Comparison of ENCODE assay signal across 8 mouse cellular contexts in the genomic region with DNA sequence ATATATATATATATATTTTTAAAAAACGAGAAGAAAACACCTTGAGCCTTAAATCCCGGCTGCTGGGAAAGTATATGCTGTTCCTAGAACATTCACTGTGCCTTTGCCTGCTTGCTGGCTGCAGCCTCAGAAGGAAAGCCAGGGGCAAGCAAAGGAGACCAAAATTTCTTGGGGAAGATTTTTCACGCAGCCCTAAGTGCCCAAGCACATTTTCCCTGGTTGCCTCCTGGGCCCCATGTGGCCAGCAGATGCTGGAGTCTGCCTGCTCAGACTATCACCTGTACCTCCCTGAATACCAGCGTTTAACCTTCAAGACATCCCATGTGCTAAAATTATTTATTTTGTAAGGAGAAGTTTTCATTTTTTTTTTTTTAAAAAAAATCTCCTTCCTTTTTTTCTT. TPM values are rescaled to one million over a fixed set of nuclear protein-coding genes. Genes with fewer than 3 reads are reported as not detected.
DNase-seq lines count a peak whose midpoint lies in the region; ATAC-seq and TF ChIP-seq lines count a peak whose summit lies in the region.
"Had no signal": no experiment of that assay in that cellular context is flagged by ENCODE, and none has a peak within 500 bp of the region (broad histone marks: within the 10 kb centered on the region; RNA-seq: fewer than 3 reads in every experiment).

No protein-coding gene starts in this region.

- no peak for ATAC-seq in lung, embryonic 15.5 days (ENCODE audit: borderline replicate concordance, extremely low read depth, low FRiP score, low TSS enrichment)
- ATAC-seq in forebrain, embryonic 16.5 days, result no peak
- no peak for ATAC-seq in limb, embryonic 14.5 days (ENCODE audit: low FRiP score, low read depth)

- H3K4me2 ChIP-seq in lung, embryonic 15.5 days, result peak overlapping the region; percentile 41
- H3K4me2 ChIP-seq in forebrain, embryonic 16.5 days (ENCODE audit: low read length), result peak overlapping the region; percentile 36
- H3K4me2 ChIP-seq in limb, embryonic 14.5 days (replicated peaks; ENCODE audit: low read depth, low read length, severe bottlenecking), result peak overlapping the region; percentile 48

- H3K27ac ChIP-seq in lung, embryonic 15.5 days, result no peak overlapping the region
- H3K27ac ChIP-seq in forebrain, embryonic 16.5 days (ENCODE audit: low read length), result no peak overlapping the region
- no peak overlapping the region for H3K27ac ChIP-seq in limb, embryonic 14.5 days (replicated peaks; ENCODE audit: low read depth, low read length)

- TF ChIP-seq POLR2A in limb, embryonic 14.5 days (IDR thresholded peaks at IDR 0.05; ENCODE audit: borderline replicate concordance, extremely low read depth, insufficient read depth, insufficient read length), result no peak

- no peak for DNase-seq in lung, postnatal 25 days (ENCODE audit: low spot score)
- no peak for DNase-seq in limb, embryonic 14.5 days (ENCODE audit: low spot score)
- DNase-seq in urinary bladder, adult 2 months (ENCODE audit: low spot score), result no peak
- DNase-seq in frontal cortex, adult 2 months (ENCODE audit: extremely low spot score in 1 of 2, low spot score in 1 of 2), result no peak
- no peak for DNase-seq in thymus, postnatal 36 days
- DNase-seq: lung, postnatal 36 days had no signal

- H3K9me3 ChIP-seq in lung, embryonic 15.5 days, result no peaks in the 10 kb centered on the region
- H3K9me3 ChIP-seq in forebrain, embryonic 16.5 days (ENCODE audit: control insufficient read depth, low read length), result no peaks in the 10 kb centered on the region
- H3K9me3 ChIP-seq in limb, embryonic 14.5 days (ENCODE audit: control insufficient read depth, low read length), result no peaks in the 10 kb centered on the region

- peaks cover 10% of the 10 kb centered on the region; the same call in 1 of the 2 replicates for H3K27me3 ChIP-seq in lung, embryonic 15.5 days
- no peaks in the 10 kb centered on the region for H3K27me3 ChIP-seq in forebrain, embryonic 16.5 days (replicated peaks; ENCODE audit: control insufficient read depth, insufficient read depth, low read length)
- H3K27me3 ChIP-seq in limb, embryonic 14.5 days (ENCODE audit: control insufficient read depth, insufficient read depth, low read length), result no peaks in the 10 kb centered on the region

- H3K36me3 ChIP-seq in lung, embryonic 15.5 days, result no peaks in the 10 kb centered on the region
- no peaks in the 10 kb centered on the region for H3K36me3 ChIP-seq in forebrain, embryonic 16.5 days (ENCODE audit: control insufficient read depth, insufficient read depth)
- H3K36me3 ChIP-seq in limb, embryonic 14.5 days (ENCODE audit: control insufficient read depth, insufficient read depth, low read length), result peaks cover 23% of the 10 kb centered on the region

- peaks cover 34% of the 10 kb centered on the region for H3K4me1 ChIP-seq in lung, embryonic 15.5 days
- H3K4me1 ChIP-seq in forebrain, embryonic 16.5 days (replicated peaks; ENCODE audit: control insufficient read depth, insufficient read depth, low read length), result peaks cover 27% of the 10 kb centered on the region
- peaks cover 6% of the 10 kb centered on the region; the same call in 1 of the 2 replicates for H3K4me1 ChIP-seq in limb, embryonic 14.5 days (ENCODE audit: control insufficient read depth, insufficient read depth, low read length)

- WGBS in lung, embryonic 15.5 days, result 57% methylated on average over 4 of the region's 4 CpGs
- WGBS in forebrain, embryonic 16.5 days, result 32% methylated on average over 4 of the region's 4 CpGs
- 35% methylated on average over 4 of the region's 4 CpGs for WGBS in limb, embryonic 14.5 days

- no peak overlapping the region for H3K9ac ChIP-seq in lung, embryonic 15.5 days
- peak overlapping the region; percentile 19 for H3K9ac ChIP-seq in forebrain, embryonic 16.5 days (replicated peaks; ENCODE audit: low read depth, low read length)
- peak overlapping the region; percentile 59 for H3K9ac ChIP-seq in limb, embryonic 14.5 days (ENCODE audit: low read depth, low read length, severe bottlenecking)

- H3K4me3 ChIP-seq in lung, embryonic 15.5 days, result peak overlapping the region; percentile 11; the same call in 1 of the 2 replicates
- H3K4me3 ChIP-seq in forebrain, embryonic 16.5 days (replicated peaks; ENCODE audit: low read length), result peak overlapping the region; percentile 31
- H3K4me3 ChIP-seq in limb, embryonic 14.5 days (replicated peaks; ENCODE audit: low read length), result peak overlapping the region; percentile 79

RNA-seq across cellular contexts. Expression of gene Sox9, which starts 4.4 kb away (rescaled TPM):
- polyA plus RNA-seq in lung, embryonic 15.5 days (2015; fragmentation: Nextera tagmentation; extraction: Ambion mirVana), result 63.4 and 64.2 TPM in 2 replicates
- polyA plus RNA-seq in forebrain, embryonic 16.5 days (2015; fragmentation: Nextera tagmentation; extraction: Ambion mirVana), result 48.4 and 60.3 TPM in 2 replicates
- polyA plus RNA-seq in limb, embryonic 14.5 days (2012; rRNA removed), result 70.2 and 110 TPM in 2 replicates
- polyA plus RNA-seq in limb, embryonic 14.5 days (2014; fragmentation: Nextera tagmentation; extraction: Ambion mirVana), result 98.2 and 132 TPM in 2 replicates
- 0.96 and 1.1 TPM in 2 replicates for polyA plus RNA-seq in urinary bladder, adult 2 months (2012; rRNA removed)
- 19.9 and 21.4 TPM in 2 replicates for polyA plus RNA-seq in frontal cortex, adult 2 months (2012; rRNA removed)

Comparison
In these comparisons a context has a peak if more than half of its experiments do, and no peak if none do; other contexts are left out.
1. H3K4me3 ChIP-seq: peak in every context shown above with its lines; median percentile 79 in limb, embryonic 14.5 days; 31 in forebrain, embryonic 16.5 days; 11 in lung, embryonic 15.5 days.